Mouse (Mus musculus): ENCODE results near the gene Eif2ak1. TPM values are rescaled to one million over a fixed set of nuclear protein-coding genes. Genes with fewer than 3 reads are reported as not detected.

Gene Eif2ak1
- polyA plus RNA-seq, 2 experiments, result 25.8 to 40.6 TPM

GRCm38 (mm10) chr5:143933414-143933813, 115.8 kb downstream of the Eif2ak1 start:
- no peaks in the 10 kb centered on the region for H3K27me3 ChIP-seq (ENCODE audit: control insufficient read depth, insufficient read depth, low read length)
- H3K36me3 ChIP-seq (ENCODE audit: control insufficient read depth, insufficient read depth, low read length), result peaks cover 35% of the 10 kb centered on the region
- H3K4me3 ChIP-seq (replicated peaks; ENCODE audit: low read length), result no peak overlapping the region
- no peaks in the 10 kb centered on the region for H3K4me1 ChIP-seq (ENCODE audit: control insufficient read depth, insufficient read depth, low read length)
- H3K9ac ChIP-seq (ENCODE audit: low read depth, low read length, severe bottlenecking), result no peak overlapping the region
- WGBS, result 88% methylated on average over 11 of the region's 11 CpGs
- no peak overlapping the region for H3K27ac ChIP-seq (replicated peaks; ENCODE audit: low read depth, low read length)
- H3K9me3 ChIP-seq (ENCODE audit: control insufficient read depth, low read length), result no peaks in the 10 kb centered on the region
- ATAC-seq (ENCODE audit: low FRiP score, low read depth), result no peak
- no peak for TF ChIP-seq POLR2A (IDR thresholded peaks at IDR 0.05; ENCODE audit: borderline replicate concordance, extremely low read depth, insufficient read depth, insufficient read length)
- H3K4me2 ChIP-seq (replicated peaks; ENCODE audit: low read depth, low read length, severe bottlenecking), result no peak overlapping the region
- DNase-seq (ENCODE audit: low spot score), result no peak

GRCm38 (mm10) chr5:143933875-143934274, 116.3 kb downstream of the Eif2ak1 start:
- Histone ChIP-seq H3K27ac (replicated peaks; ENCODE audit: low read depth, low read length) (no peak overlapping the region), H3K4me2 (replicated peaks; ENCODE audit: low read depth, low read length, severe bottlenecking) (no peak overlapping the region), H3K9ac (ENCODE audit: low read depth, low read length, severe bottlenecking) (no peak overlapping the region), H3K9me3 (ENCODE audit: control insufficient read depth, low read length) (no peaks in the 10 kb centered on the region), H3K4me3 (replicated peaks; ENCODE audit: low read length) (no peak overlapping the region), H3K36me3 (ENCODE audit: control insufficient read depth, insufficient read depth, low read length) (peaks cover 30% of the 10 kb centered on the region), H3K4me1 (ENCODE audit: control insufficient read depth, insufficient read depth, low read length) (no peaks in the 10 kb centered on the region), H3K27me3 (ENCODE audit: control insufficient read depth, insufficient read depth, low read length) (no peaks in the 10 kb centered on the region)
- 83% methylated on average over 1 of the region's 1 CpGs for WGBS
- TF ChIP-seq POLR2A (IDR thresholded peaks at IDR 0.05; ENCODE audit: borderline replicate concordance, extremely low read depth, insufficient read depth, insufficient read length), result no peak
- no peak for ATAC-seq (ENCODE audit: low FRiP score, low read depth)
- DNase-seq (ENCODE audit: low spot score), result no peak

GRCm38 (mm10) chr5:143936156-143936555, 118.6 kb downstream of the Eif2ak1 start:
- no peaks in the 10 kb centered on the region for H3K4me1 ChIP-seq (ENCODE audit: control insufficient read depth, insufficient read depth, low read length)
- TF ChIP-seq POLR2A (IDR thresholded peaks at IDR 0.05; ENCODE audit: borderline replicate concordance, extremely low read depth, insufficient read depth, insufficient read length), result no peak
- no peaks in the 10 kb centered on the region for H3K9me3 ChIP-seq (ENCODE audit: control insufficient read depth, low read length)
- no peak overlapping the region for H3K9ac ChIP-seq (ENCODE audit: low read depth, low read length, severe bottlenecking)
- no peak overlapping the region for H3K4me2 ChIP-seq (replicated peaks; ENCODE audit: low read depth, low read length, severe bottlenecking)
- DNase-seq (ENCODE audit: low spot score) (no peak), ATAC-seq (ENCODE audit: low FRiP score, low read depth) (no peak)
- no peaks in the 10 kb centered on the region for H3K27me3 ChIP-seq (ENCODE audit: control insufficient read depth, insufficient read depth, low read length)
- WGBS, result 85% methylated on average over 9 of the region's 9 CpGs
- no peak overlapping the region for H3K27ac ChIP-seq (replicated peaks; ENCODE audit: low read depth, low read length)
- no peak overlapping the region for H3K4me3 ChIP-seq (replicated peaks; ENCODE audit: low read length)
- H3K36me3 ChIP-seq (ENCODE audit: control insufficient read depth, insufficient read depth, low read length), result peaks cover 9% of the 10 kb centered on the region; the same call in 1 of the 2 replicates

GRCm38 (mm10) chr5:143941588-143941987, 124.0 kb downstream of the Eif2ak1 start:
- WGBS, result 12% methylated on average over 10 of the region's 10 CpGs
- no peak overlapping the region for H3K4me2 ChIP-seq (replicated peaks; ENCODE audit: low read depth, low read length, severe bottlenecking)
- H3K27ac ChIP-seq (replicated peaks; ENCODE audit: low read depth, low read length), result no peak overlapping the region
- no peak for TF ChIP-seq POLR2A (IDR thresholded peaks at IDR 0.05; ENCODE audit: borderline replicate concordance, extremely low read depth, insufficient read depth, insufficient read length)
- no peak for DNase-seq (ENCODE audit: low spot score)
- H3K27me3 ChIP-seq (ENCODE audit: control insufficient read depth, insufficient read depth, low read length), result no peaks in the 10 kb centered on the region
- no peak for ATAC-seq (ENCODE audit: low FRiP score, low read depth)
- no peaks in the 10 kb centered on the region for H3K36me3 ChIP-seq (ENCODE audit: control insufficient read depth, insufficient read depth, low read length)
- H3K9me3 ChIP-seq (ENCODE audit: control insufficient read depth, low read length), result no peaks in the 10 kb centered on the region
- no peak overlapping the region for H3K4me3 ChIP-seq (replicated peaks; ENCODE audit: low read length)
- H3K4me1 ChIP-seq (ENCODE audit: control insufficient read depth, insufficient read depth, low read length), result no peaks in the 10 kb centered on the region
- no peak overlapping the region for H3K9ac ChIP-seq (ENCODE audit: low read depth, low read length, severe bottlenecking)

- ATAC-seq (ENCODE audit: low FRiP score, low read depth) (no peak), DNase-seq (ENCODE audit: low spot score) (no peak)
- Histone ChIP-seq H3K4me3 (replicated peaks; ENCODE audit: low read length) (no peak overlapping the region), H3K27me3 (ENCODE audit: control insufficient read depth, insufficient read depth, low read length) (no peaks in the 10 kb centered on the region), H3K9ac (ENCODE audit: low read depth, low read length, severe bottlenecking) (no peak overlapping the region), H3K9me3 (ENCODE audit: control insufficient read depth, low read length) (no peaks in the 10 kb centered on the region), H3K36me3 (ENCODE audit: control insufficient read depth, insufficient read depth, low read length) (no peaks in the 10 kb centered on the region), H3K4me1 (ENCODE audit: control insufficient read depth, insufficient read depth, low read length) (no peaks in the 10 kb centered on the region), H3K27ac (replicated peaks; ENCODE audit: low read depth, low read length) (no peak overlapping the region), H3K4me2 (replicated peaks; ENCODE audit: low read depth, low read length, severe bottlenecking) (no peak overlapping the region)
- WGBS, result 84% methylated on average over 14 of the region's 14 CpGs
- no peak for TF ChIP-seq POLR2A (IDR thresholded peaks at IDR 0.05; ENCODE audit: borderline replicate concordance, extremely low read depth, insufficient read depth, insufficient read length)
Measured at GRCm38 (mm10) chr5:143943231-143944125, 125.9 kb downstream of the Eif2ak1 start.
